Mouse (Mus musculus): Measurements from ENCODE around the gene Elovl3. TPM values are rescaled to one million over a fixed set of nuclear protein-coding genes. Genes with fewer than 3 reads are reported as not detected.

The Elovl3 gene
- polyA plus RNA-seq, 1 experiment: 0.37 TPM

DNA sequence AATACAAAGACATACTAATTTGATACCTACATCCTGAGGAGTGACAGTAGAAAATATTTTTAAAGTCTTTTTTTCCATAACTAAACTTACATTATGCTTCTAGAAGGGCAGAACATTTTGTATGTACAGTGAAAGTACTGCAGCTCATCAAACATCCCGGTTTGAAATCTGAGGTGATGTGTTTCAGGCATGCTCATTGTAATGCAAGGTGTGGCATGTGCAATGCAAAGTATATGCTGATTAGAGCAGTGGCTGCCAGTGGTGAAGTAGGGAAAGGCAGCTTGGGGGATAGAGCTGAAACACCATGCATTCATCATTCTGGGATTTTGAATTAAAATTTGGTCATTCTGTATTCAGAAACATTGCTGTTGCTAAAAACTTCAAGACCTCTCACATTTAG, 38.2 kb downstream of the Elovl3 start:
- Histone ChIP-seq H3K27me3 (ENCODE audit: control insufficient read depth, insufficient read depth, insufficient read length) (no peaks in the 10 kb centered on the region), H3K36me3 (ENCODE audit: control insufficient read depth, insufficient read depth) (peaks cover 44% of the 10 kb centered on the region), H3K4me3 (ENCODE audit: insufficient read depth, poor library complexity, severe bottlenecking) (no peak overlapping the region), H3ac (ENCODE audit: control insufficient read depth, insufficient read length, low read depth) (no peak overlapping the region), H3K79me2 (ENCODE audit: control insufficient read depth, insufficient read depth) (peaks cover 1% of the 10 kb centered on the region), H3K79me3 (ENCODE audit: low read depth) (peaks cover 4% of the 10 kb centered on the region)
- TF ChIP-seq MYOD1 (IDR thresholded peaks at IDR 0.05; ENCODE audit: control insufficient read depth, insufficient read length, low read depth) (no peak), MYOG (IDR thresholded peaks at IDR 0.05; ENCODE audit: control insufficient read depth, extremely low read depth, insufficient read length) (no peak), CEBPB (IDR thresholded peaks at IDR 0.05; ENCODE audit: low read depth) (no peak), FOSL1 (IDR thresholded peaks at IDR 0.05; ENCODE audit: insufficient read depth, low read length, poor library complexity, severe bottlenecking) (no peak), USF1 (IDR thresholded peaks at IDR 0.05; ENCODE audit: low read depth) (no peak), CTCF (IDR thresholded peaks at IDR 0.05; ENCODE audit: control insufficient read depth, insufficient read depth, insufficient read length) (no peak), MAX (IDR thresholded peaks at IDR 0.05) (no peak)

GRCm38 (mm10) chr19:46172541-46172940, 40.8 kb downstream of the Elovl3 start:
- TF ChIP-seq MAX (IDR thresholded peaks at IDR 0.05): no peak
- TF ChIP-seq MYOD1 (IDR thresholded peaks at IDR 0.05; ENCODE audit: control insufficient read depth, insufficient read length, low read depth): no peak
- TF ChIP-seq CTCF (IDR thresholded peaks at IDR 0.05; ENCODE audit: control insufficient read depth, insufficient read depth, insufficient read length): no peak
- TF ChIP-seq CEBPB (IDR thresholded peaks at IDR 0.05; ENCODE audit: low read depth): no peak
- TF ChIP-seq MYOG (IDR thresholded peaks at IDR 0.05; ENCODE audit: control insufficient read depth, extremely low read depth, insufficient read length): no peak
- TF ChIP-seq FOSL1 (IDR thresholded peaks at IDR 0.05; ENCODE audit: insufficient read depth, low read length, poor library complexity, severe bottlenecking): no peak
- TF ChIP-seq USF1 (IDR thresholded peaks at IDR 0.05; ENCODE audit: low read depth): no peak
- Histone ChIP-seq H3K79me2 (ENCODE audit: control insufficient read depth, insufficient read depth) (peaks cover 10% of the 10 kb centered on the region), H3ac (ENCODE audit: control insufficient read depth, insufficient read length, low read depth) (no peak overlapping the region), H3K4me3 (ENCODE audit: insufficient read depth, poor library complexity, severe bottlenecking) (no peak overlapping the region), H3K36me3 (ENCODE audit: control insufficient read depth, insufficient read depth) (peaks cover 22% of the 10 kb centered on the region), H3K79me3 (ENCODE audit: low read depth) (peaks cover 4% of the 10 kb centered on the region), H3K27me3 (ENCODE audit: control insufficient read depth, insufficient read depth, insufficient read length) (no peaks in the 10 kb centered on the region)

DNA sequence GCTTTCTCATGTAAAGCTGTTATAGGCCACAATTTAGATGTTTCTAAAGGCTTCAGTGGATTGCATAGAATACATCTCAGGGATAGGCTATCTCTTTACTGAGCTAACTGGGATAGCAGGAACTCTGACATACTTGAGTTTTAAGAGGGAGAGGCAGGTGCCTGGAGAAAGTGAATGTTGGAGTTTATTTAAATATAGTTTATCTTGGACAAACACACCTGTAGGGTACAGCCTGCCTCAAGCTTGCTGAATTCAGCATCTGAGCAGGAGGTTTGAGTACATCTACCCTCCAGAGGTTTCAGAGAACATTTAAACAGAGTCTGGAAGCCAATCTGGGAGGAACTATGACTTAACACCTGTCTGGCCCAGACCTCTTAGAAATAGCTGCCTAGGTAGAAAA, 43.5 kb downstream of the Elovl3 start:
- no peak overlapping the region for H3K4me3 ChIP-seq (ENCODE audit: insufficient read depth, poor library complexity, severe bottlenecking)
- H3K27me3 ChIP-seq (ENCODE audit: control insufficient read depth, insufficient read depth, insufficient read length): no peaks in the 10 kb centered on the region
- H3ac ChIP-seq (ENCODE audit: control insufficient read depth, insufficient read length, low read depth): no peak overlapping the region
- peaks cover 18% of the 10 kb centered on the region for H3K79me2 ChIP-seq (ENCODE audit: control insufficient read depth, insufficient read depth)
- no peak for TF ChIP-seq CTCF (IDR thresholded peaks at IDR 0.05; ENCODE audit: control insufficient read depth, insufficient read depth, insufficient read length)
- no peak for TF ChIP-seq USF1 (IDR thresholded peaks at IDR 0.05; ENCODE audit: low read depth)
- TF ChIP-seq MYOG (IDR thresholded peaks at IDR 0.05; ENCODE audit: control insufficient read depth, extremely low read depth, insufficient read length): no peak
- no peak for TF ChIP-seq MAX (IDR thresholded peaks at IDR 0.05)
- no peak for TF ChIP-seq MYOD1 (IDR thresholded peaks at IDR 0.05; ENCODE audit: control insufficient read depth, insufficient read length, low read depth)
- no peak for TF ChIP-seq CEBPB (IDR thresholded peaks at IDR 0.05; ENCODE audit: low read depth)
- TF ChIP-seq FOSL1 (IDR thresholded peaks at IDR 0.05; ENCODE audit: insufficient read depth, low read length, poor library complexity, severe bottlenecking): no peak
- peaks cover 4% of the 10 kb centered on the region for H3K79me3 ChIP-seq (ENCODE audit: low read depth)
- peaks cover 20% of the 10 kb centered on the region for H3K36me3 ChIP-seq (ENCODE audit: control insufficient read depth, insufficient read depth)

DNA sequence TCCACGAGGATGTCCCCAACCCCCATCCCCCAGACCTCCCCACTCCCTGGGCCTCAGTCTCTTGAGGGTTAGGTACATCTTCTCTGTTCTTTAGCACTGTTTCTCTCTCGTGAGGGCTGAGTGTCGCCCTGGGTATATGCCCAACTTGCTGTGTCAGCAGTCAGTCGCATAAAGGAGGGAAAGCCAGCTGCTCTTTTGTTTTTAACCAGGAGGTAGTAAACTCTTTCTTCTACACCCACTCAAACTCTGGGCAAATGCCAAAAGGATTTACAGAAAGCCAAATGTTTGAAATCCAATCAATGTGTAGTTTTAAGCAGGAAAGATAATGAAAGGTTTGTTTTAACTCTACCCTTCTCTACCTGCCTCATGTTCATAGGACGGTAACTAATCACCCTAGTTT, 45.3 kb downstream of the Elovl3 start:
- H3K79me3 ChIP-seq (ENCODE audit: low read depth): peaks cover 4% of the 10 kb centered on the region
- H3ac ChIP-seq (ENCODE audit: control insufficient read depth, insufficient read length, low read depth): no peak overlapping the region
- TF ChIP-seq MAX (IDR thresholded peaks at IDR 0.05): no peak
- TF ChIP-seq MYOD1 (IDR thresholded peaks at IDR 0.05; ENCODE audit: control insufficient read depth, insufficient read length, low read depth): no peak
- no peak for TF ChIP-seq CTCF (IDR thresholded peaks at IDR 0.05; ENCODE audit: control insufficient read depth, insufficient read depth, insufficient read length)
- no peak for TF ChIP-seq FOSL1 (IDR thresholded peaks at IDR 0.05; ENCODE audit: insufficient read depth, low read length, poor library complexity, severe bottlenecking)
- TF ChIP-seq CEBPB (IDR thresholded peaks at IDR 0.05; ENCODE audit: low read depth): no peak
- no peak for TF ChIP-seq MYOG (IDR thresholded peaks at IDR 0.05; ENCODE audit: control insufficient read depth, extremely low read depth, insufficient read length)
- TF ChIP-seq USF1 (IDR thresholded peaks at IDR 0.05; ENCODE audit: low read depth): no peak
- peaks cover 19% of the 10 kb centered on the region for H3K79me2 ChIP-seq (ENCODE audit: control insufficient read depth, insufficient read depth)
- no peak overlapping the region for H3K4me3 ChIP-seq (ENCODE audit: insufficient read depth, poor library complexity, severe bottlenecking)
- H3K36me3 ChIP-seq (ENCODE audit: control insufficient read depth, insufficient read depth): peaks cover 12% of the 10 kb centered on the region
- H3K27me3 ChIP-seq (ENCODE audit: control insufficient read depth, insufficient read depth, insufficient read length): no peaks in the 10 kb centered on the region

DNA sequence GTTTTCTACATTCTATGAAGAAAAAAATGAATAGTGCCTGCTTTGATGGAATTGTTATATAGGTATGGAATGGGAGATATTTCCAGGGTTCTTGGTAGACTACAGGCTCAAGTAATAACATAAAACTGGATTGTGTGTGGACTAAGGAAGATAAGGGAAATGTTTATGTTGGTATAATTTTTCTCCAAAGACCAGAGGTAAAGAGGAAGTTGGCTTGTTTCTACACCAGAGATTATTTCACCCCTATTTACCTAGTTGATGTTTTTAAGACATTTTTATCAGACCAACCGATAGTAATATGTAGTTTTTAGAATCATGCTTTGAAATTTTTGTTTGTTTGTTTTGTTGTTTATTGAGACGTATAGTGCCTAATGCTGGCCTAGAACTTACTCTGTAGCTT, 48.6 kb downstream of the Elovl3 start:
- peaks cover 10% of the 10 kb centered on the region for H3K36me3 ChIP-seq (ENCODE audit: control insufficient read depth, insufficient read depth)

DNA sequence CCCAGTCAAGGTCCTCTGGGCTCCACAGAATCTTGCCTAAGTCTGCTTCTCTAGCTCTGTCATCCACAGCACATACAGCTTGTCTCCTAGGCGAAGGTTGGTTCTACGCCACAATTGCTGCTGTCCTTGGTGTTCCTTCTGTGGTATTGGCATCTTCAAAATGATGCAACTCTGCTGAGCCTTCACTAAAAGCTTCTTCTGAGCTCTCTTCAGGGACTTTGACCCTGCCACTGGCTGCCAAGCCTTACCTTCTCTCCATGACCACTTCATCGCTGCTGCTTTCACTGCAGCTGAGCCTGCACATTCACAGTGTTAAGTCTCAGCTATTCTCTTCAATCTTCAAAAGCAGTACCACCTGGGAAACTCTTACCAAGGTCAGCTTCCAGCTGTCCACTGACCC, 50.5 kb downstream of the Elovl3 start:
- Histone ChIP-seq H3K79me2 (ENCODE audit: control insufficient read depth, insufficient read depth) (peaks cover 13% of the 10 kb centered on the region), H3ac (ENCODE audit: control insufficient read depth, insufficient read length, low read depth) (no peak overlapping the region), H3K36me3 (ENCODE audit: control insufficient read depth, insufficient read depth) (peaks cover 10% of the 10 kb centered on the region), H3K4me3 (ENCODE audit: insufficient read depth, poor library complexity, severe bottlenecking) (no peak overlapping the region), H3K27me3 (ENCODE audit: control insufficient read depth, insufficient read depth, insufficient read length) (no peaks in the 10 kb centered on the region), H3K79me3 (ENCODE audit: low read depth) (no peaks in the 10 kb centered on the region)
- TF ChIP-seq FOSL1 (IDR thresholded peaks at IDR 0.05; ENCODE audit: insufficient read depth, low read length, poor library complexity, severe bottlenecking) (no peak), CEBPB (IDR thresholded peaks at IDR 0.05; ENCODE audit: low read depth) (no peak), MYOD1 (IDR thresholded peaks at IDR 0.05; ENCODE audit: control insufficient read depth, insufficient read length, low read depth) (no peak), CTCF (IDR thresholded peaks at IDR 0.05; ENCODE audit: control insufficient read depth, insufficient read depth, insufficient read length) (no peak), USF1 (IDR thresholded peaks at IDR 0.05; ENCODE audit: low read depth) (no peak), MYOG (IDR thresholded peaks at IDR 0.05; ENCODE audit: control insufficient read depth, extremely low read depth, insufficient read length) (no peak)

More for the DNA sequence above, 48.6 kb downstream of the Elovl3 start:
- Histone ChIP-seq H3K79me3 (ENCODE audit: low read depth) (no peaks in the 10 kb centered on the region), H3K27me3 (ENCODE audit: control insufficient read depth, insufficient read depth, insufficient read length) (no peaks in the 10 kb centered on the region), H3K79me2 (ENCODE audit: control insufficient read depth, insufficient read depth) (peaks cover 17% of the 10 kb centered on the region), H3K4me3 (ENCODE audit: insufficient read depth, poor library complexity, severe bottlenecking) (no peak overlapping the region), H3ac (ENCODE audit: control insufficient read depth, insufficient read length, low read depth) (no peak overlapping the region)
- no peak for TF ChIP-seq USF1 (IDR thresholded peaks at IDR 0.05; ENCODE audit: low read depth)
- TF ChIP-seq FOSL1 (IDR thresholded peaks at IDR 0.05; ENCODE audit: insufficient read depth, low read length, poor library complexity, severe bottlenecking): no peak

Other genes with a start within 250 kb of the Elovl3 start
- 6.4 TPM for gene Armh3, start 133.4 kb upstream of the Elovl3 start, polyA plus RNA-seq (2012; fragmentation: generic; extraction: Trizol)
- gene Hps6, start 128.4 kb upstream of the Elovl3 start, polyA plus RNA-seq (2012; fragmentation: generic; extraction: Trizol): 14.6 TPM
- 30.6 TPM for gene Pprc1, start 87.0 kb upstream of the Elovl3 start, polyA plus RNA-seq (2012; fragmentation: generic; extraction: Trizol)
- 80.5 TPM for gene Ldb1, start 86.7 kb upstream of the Elovl3 start, polyA plus RNA-seq (2012; fragmentation: generic; extraction: Trizol)
- gene Nolc1, start 56.0 kb upstream of the Elovl3 start, polyA plus RNA-seq (2012; fragmentation: generic; extraction: Trizol): 74.3 TPM
- gene Pitx3, start 16.4 kb downstream of the Elovl3 start, polyA plus RNA-seq (2012; fragmentation: generic; extraction: Trizol): 8.3 TPM
- 40.8 TPM for gene Gbf1, start 20.6 kb downstream of the Elovl3 start, polyA plus RNA-seq (2012; fragmentation: generic; extraction: Trizol)
- gene Nfkb2, start 172.4 kb downstream of the Elovl3 start, polyA plus RNA-seq (2012; fragmentation: generic; extraction: Trizol): 47.8 TPM
- gene Psd, start 195.3 kb downstream of the Elovl3 start, polyA plus RNA-seq (2012; fragmentation: generic; extraction: Trizol): 11.8 TPM
- 13.1 TPM for gene Fbxl15, start 196.3 kb downstream of the Elovl3 start, polyA plus RNA-seq (2012; fragmentation: generic; extraction: Trizol)
- gene Cuedc2, start 206.8 kb downstream of the Elovl3 start, polyA plus RNA-seq (2012; fragmentation: generic; extraction: Trizol): 161 TPM
- gene Mfsd13a, start 209.2 kb downstream of the Elovl3 start, polyA plus RNA-seq (2012; fragmentation: generic; extraction: Trizol): 1.3 TPM
- 0.92 TPM for gene 2310034G01Rik, start 218.4 kb downstream of the Elovl3 start, polyA plus RNA-seq (2012; fragmentation: generic; extraction: Trizol)

All from C2C12 (cell line).